Mouse (Mus musculus) stomach, postnatal 0 days (tissue): ENCODE measurements around the gene Tnnc2.

Source experiments
- CTCF ChIP-seq: IDR thresholded peaks from 2 replicates; pipeline ENCODE4 v1.5.1; 2016; ENCODE audit warnings: antibody characterized with exemption, low read depth, mild to moderate bottlenecking, moderate library complexity
- EP300 ChIP-seq: optimal IDR thresholded peaks from 2 replicates; pipeline ENCODE3; 2016; ENCODE audit warnings: antibody characterized with exemption

GRCm38 (mm10) chr2:164758692-164759091 is 21.1 kb downstream of the Tnnc2 start:
- TF ChIP-seq EP300 (no peak), CTCF (no peak)
